ENCODE assay signal across 8 mouse cellular contexts in the genomic region with DNA sequence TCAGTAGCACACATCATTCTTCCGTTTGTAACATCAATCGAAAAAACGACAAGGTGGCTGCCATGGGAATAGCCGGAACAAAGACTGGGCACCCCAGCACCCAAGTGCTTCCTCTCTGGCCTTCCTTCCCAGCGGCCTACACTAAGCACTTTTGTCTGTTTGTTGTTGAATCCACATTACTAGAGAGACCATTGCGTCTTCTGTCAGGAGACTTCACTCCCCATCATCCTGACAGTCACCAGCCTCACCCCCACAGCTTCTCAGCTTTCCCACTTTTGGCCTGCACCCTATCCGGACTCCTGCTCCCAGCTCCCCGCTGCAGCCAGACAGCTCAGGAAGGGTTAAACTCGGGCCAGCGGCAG. TPM values are rescaled to one million over a fixed set of nuclear protein-coding genes. Genes with fewer than 3 reads are reported as not detected.
DNase-seq lines count a peak whose midpoint lies in the region; ATAC-seq and TF ChIP-seq lines count a peak whose summit lies in the region.

No protein-coding gene starts in this region.

- no peaks in the 10 kb centered on the region for H3K4me1 ChIP-seq in lung, embryonic 14.5 days (ENCODE audit: insufficient read depth)
- peaks cover 8% of the 10 kb centered on the region for H3K4me1 ChIP-seq in intestine, embryonic 15.5 days (replicated peaks)
- peaks cover 21% of the 10 kb centered on the region for H3K4me1 ChIP-seq in neural tube, embryonic 13.5 days (replicated peaks)

- no peak overlapping the region for H3K27ac ChIP-seq in lung, embryonic 14.5 days (ENCODE audit: low read depth)
- no peak overlapping the region for H3K27ac ChIP-seq in intestine, embryonic 15.5 days
- H3K27ac ChIP-seq in neural tube, embryonic 13.5 days (replicated peaks), result peak overlapping the region; percentile 86

- WGBS in lung, embryonic 14.5 days, result 14% methylated on average over 10 of the region's 10 CpGs
- WGBS in intestine, embryonic 15.5 days, result 31% methylated on average over 10 of the region's 10 CpGs
- WGBS in neural tube, embryonic 13.5 days, result 7% methylated on average over 10 of the region's 10 CpGs

- TF ChIP-seq CTCF in lung, embryonic 14.5 days (IDR thresholded peaks at IDR 0.05; ENCODE audit: low read depth), result no peak

- H3K36me3 ChIP-seq in lung, embryonic 14.5 days (ENCODE audit: insufficient read depth), result no peaks in the 10 kb centered on the region
- no peaks in the 10 kb centered on the region for H3K36me3 ChIP-seq in intestine, embryonic 15.5 days
- no peaks in the 10 kb centered on the region; the same call in 1 of the 2 replicates for H3K36me3 ChIP-seq in neural tube, embryonic 13.5 days

- ATAC-seq in lung, embryonic 14.5 days (ENCODE audit: insufficient read depth), result no peak
- ATAC-seq in intestine, embryonic 15.5 days, result no peak
- ATAC-seq in neural tube, embryonic 13.5 days (ENCODE audit: low read depth), result no peak; the same call in 1 of the 2 replicates

- peak overlapping the region; percentile 57 for H3K4me2 ChIP-seq in lung, embryonic 14.5 days
- H3K4me2 ChIP-seq in intestine, embryonic 15.5 days (replicated peaks), result peak overlapping the region; percentile 53
- peak overlapping the region; percentile 51 for H3K4me2 ChIP-seq in neural tube, embryonic 13.5 days

- peak overlapping the region; percentile 22; the same call in 1 of the 2 replicates for H3K4me3 ChIP-seq in lung, embryonic 14.5 days (ENCODE audit: low read depth, low read length)
- H3K4me3 ChIP-seq in intestine, embryonic 15.5 days (replicated peaks), result 0 out of 2 replicates have a peak overlapping the region, but pooled peaks have one; percentile 2
- H3K4me3 ChIP-seq in neural tube, embryonic 13.5 days, result peak overlapping the region; percentile 13

- no peaks in the 10 kb centered on the region for H3K27me3 ChIP-seq in lung, embryonic 14.5 days (ENCODE audit: insufficient read depth, low read length)
- H3K27me3 ChIP-seq in intestine, embryonic 15.5 days (replicated peaks), result no peaks in the 10 kb centered on the region
- H3K27me3 ChIP-seq in neural tube, embryonic 13.5 days, result 0 out of 2 replicates have a peak, but pooled peaks cover 3% of the 10 kb centered on the region

- H3K9ac ChIP-seq in lung, embryonic 14.5 days, result 0 out of 2 replicates have a peak overlapping the region, but pooled peaks have one; percentile 3
- no peak overlapping the region for H3K9ac ChIP-seq in intestine, embryonic 15.5 days
- H3K9ac ChIP-seq in neural tube, embryonic 13.5 days, result peak overlapping the region; percentile 38

- DNase-seq in embryo, embryonic 10.5 days (ENCODE audit: low spot score), result peak; percentile 12
- DNase-seq in embryo, embryonic 10 days (ENCODE audit: low spot score), result no peak
- DNase-seq in lung, embryonic 14.5 days, result no peak
- DNase-seq in lung, postnatal 25 days (ENCODE audit: low spot score), result no peak
- DNase-seq in right cerebral cortex, postnatal 36 days (ENCODE audit: low spot score in 2 of 2), result no peak
- DNase-seq in retina, postnatal 1 day, result no peak

- peaks cover 5% of the 10 kb centered on the region; the same call in 1 of the 2 replicates for H3K9me3 ChIP-seq in lung, embryonic 14.5 days (ENCODE audit: low read depth, low read length)
- H3K9me3 ChIP-seq in intestine, embryonic 15.5 days, result no peaks in the 10 kb centered on the region
- peaks cover 14% of the 10 kb centered on the region for H3K9me3 ChIP-seq in neural tube, embryonic 13.5 days

RNA-seq across cellular contexts. Expression of gene Rpl14, which starts 48.1 kb away (rescaled TPM):
- polyA plus RNA-seq in lung, embryonic 14.5 days (2014; fragmentation: Nextera tagmentation; extraction: Ambion mirVana), result 1,001 and 1,027 TPM in 2 replicates
- polyA plus RNA-seq in intestine, embryonic 15.5 days (2015; fragmentation: Nextera tagmentation; extraction: Ambion mirVana), result 818 and 905 TPM in 2 replicates
- 434 and 497 TPM in 2 replicates for polyA plus RNA-seq in neural tube, embryonic 13.5 days (2015; fragmentation: Nextera tagmentation; extraction: Ambion mirVana)
